ENCODE assay signal across 8 mouse cellular contexts in the genomic region with DNA sequence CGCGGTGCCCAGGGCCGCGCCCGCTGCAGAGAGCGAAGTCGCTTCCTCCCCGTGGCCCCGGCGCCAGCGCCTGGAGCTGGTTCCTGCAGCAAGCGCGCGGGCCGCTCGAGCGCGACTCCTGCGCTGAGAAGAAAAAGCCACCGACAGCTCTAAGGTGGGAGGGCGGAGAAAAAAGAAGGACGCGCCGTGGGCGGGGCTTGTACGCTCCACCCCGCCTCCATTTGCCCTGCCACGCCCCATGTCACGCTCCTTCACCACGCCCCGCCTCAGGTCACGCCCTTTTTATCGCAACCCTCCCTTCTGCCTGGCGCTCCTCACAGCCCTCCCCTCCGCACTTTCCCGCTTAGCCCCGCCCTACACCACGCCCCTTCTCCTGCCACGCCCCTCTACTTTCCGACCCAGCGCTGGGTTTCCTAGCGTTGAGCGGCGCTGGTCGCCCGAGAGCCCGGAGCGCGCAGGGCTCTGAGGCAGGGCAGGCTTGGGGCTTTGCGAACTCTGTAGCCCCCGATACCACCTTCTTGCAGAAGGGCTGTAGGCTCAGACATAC. TPM values are rescaled to one million over a fixed set of nuclear protein-coding genes. Genes with fewer than 3 reads are reported as not detected.
A peak's percentile ranks its signal among the peaks of the same experiment; 100 is the strongest.
DNase-seq lines count a peak whose midpoint lies in the region; ATAC-seq lines count a peak whose summit lies in the region.

TSS of gene Spsb1 (minus strand) at position 151 of the 547 bp plus-strand sequence.

- H3K9ac ChIP-seq in forebrain, embryonic 11.5 days (ENCODE audit: low read length): peak within 1 kb of the TSS; percentile 57
- H3K9ac ChIP-seq in heart, embryonic 16.5 days (ENCODE audit: low read length): peak within 1 kb of the TSS; percentile 87
- no peak within 1 kb of the TSS; the same call in 1 of the 2 replicates for H3K9ac ChIP-seq in liver, embryonic 15.5 days
- peak within 1 kb of the TSS; percentile 89 for H3K9ac ChIP-seq in neural tube, embryonic 12.5 days

- under 1% methylated on average over 37 of the region's 51 CpGs for whole genome bisulfite sequencing in forebrain, embryonic 11.5 days
- 1% methylated on average over 48 of the region's 51 CpGs for WGBS in heart, embryonic 16.5 days
- under 1% methylated on average over 51 of the region's 51 CpGs for WGBS in liver, embryonic 15.5 days (ENCODE audit: insufficient replicate concordance)
- under 1% methylated on average over 51 of the region's 51 CpGs for WGBS in neural tube, embryonic 12.5 days

- peak; percentile 93 for ATAC-seq in CD4-positive, CD25-positive, alpha-beta regulatory T cell, adult 4 months
- peak; percentile 93 for ATAC-seq in forebrain, embryonic 11.5 days (replicated peaks; ENCODE audit: low FRiP score)
- peak; percentile 97 for ATAC-seq in heart, embryonic 16.5 days (replicated peaks; ENCODE audit: extremely low read depth, insufficient read depth, low FRiP score)
- ATAC-seq in liver, embryonic 15.5 days (ENCODE audit: insufficient read depth): peak; percentile 88
- ATAC-seq in neural tube, embryonic 12.5 days (ENCODE audit: low FRiP score, low read depth): peak; percentile 85

- peak; percentile 96 for DNase-seq in c-Kit-positive CD71-negative TER-119-negative erythroid progenitor cells, embryonic 14.5 days (ENCODE audit: low read depth)
- DNase-seq in forebrain, embryonic 11.5 days (ENCODE audit: low spot score): peak; percentile 99
- peak; percentile 98 to 99 for DNase-seq in kidney, postnatal 36 days
- DNase-seq in telencephalon, adult 2 months (ENCODE audit: low read depth, low spot score): peak; percentile 94

- H3K4me2 ChIP-seq in forebrain, embryonic 11.5 days (ENCODE audit: low read depth, low read length, severe bottlenecking): peak within 1 kb of the TSS; percentile 99
- H3K4me2 ChIP-seq in heart, embryonic 16.5 days (ENCODE audit: low read depth, low read length): peak within 1 kb of the TSS; percentile 84
- peak within 1 kb of the TSS; percentile 82 for H3K4me2 ChIP-seq in liver, embryonic 15.5 days
- peak within 1 kb of the TSS; percentile 98 for H3K4me2 ChIP-seq in neural tube, embryonic 12.5 days (replicated peaks)

- H3K4me1 ChIP-seq in forebrain, embryonic 11.5 days (replicated peaks; ENCODE audit: control insufficient read depth, insufficient read depth, low read length): 0 out of 2 replicates have a peak, but pooled peaks cover 2% of the 10 kb centered on the region
- H3K4me1 ChIP-seq in heart, embryonic 16.5 days (ENCODE audit: control insufficient read depth, insufficient read depth, low read length): peaks cover 16% of the 10 kb centered on the region
- H3K4me1 ChIP-seq in liver, embryonic 15.5 days (replicated peaks): peaks cover 20% of the 10 kb centered on the region
- peaks cover 30% of the 10 kb centered on the region for H3K4me1 ChIP-seq in neural tube, embryonic 12.5 days

- H3K27me3 ChIP-seq in forebrain, embryonic 11.5 days (ENCODE audit: control insufficient read depth, insufficient read depth, low read length): peaks cover 40% of the 10 kb centered on the region
- H3K27me3 ChIP-seq in heart, embryonic 16.5 days (ENCODE audit: control insufficient read depth, insufficient read depth, low read length): peaks cover 10% of the 10 kb centered on the region
- H3K27me3 ChIP-seq in liver, embryonic 15.5 days: peaks cover 81% of the 10 kb centered on the region
- H3K27me3 ChIP-seq in neural tube, embryonic 12.5 days (replicated peaks): peaks cover 15% of the 10 kb centered on the region

- H3K27ac ChIP-seq in forebrain, embryonic 11.5 days (ENCODE audit: low read depth, low read length): no peak within 1 kb of the TSS
- peak within 1 kb of the TSS; percentile 76 for H3K27ac ChIP-seq in heart, embryonic 16.5 days (ENCODE audit: low read length)
- H3K27ac ChIP-seq in liver, embryonic 15.5 days (replicated peaks): no peak within 1 kb of the TSS
- H3K27ac ChIP-seq in neural tube, embryonic 12.5 days: no peak within 1 kb of the TSS; the same call in 1 of the 2 replicates

- H3K9me3 ChIP-seq in forebrain, embryonic 11.5 days (ENCODE audit: control insufficient read depth, low read length): no peaks in the 10 kb centered on the region
- no peaks in the 10 kb centered on the region for H3K9me3 ChIP-seq in heart, embryonic 16.5 days (replicated peaks; ENCODE audit: control insufficient read depth, low read length)
- no peaks in the 10 kb centered on the region for H3K9me3 ChIP-seq in liver, embryonic 15.5 days (replicated peaks)
- no peaks in the 10 kb centered on the region for H3K9me3 ChIP-seq in neural tube, embryonic 12.5 days

- H3K4me3 ChIP-seq in forebrain, embryonic 11.5 days (ENCODE audit: low read depth, low read length): peak within 1 kb of the TSS; percentile 58
- H3K4me3 ChIP-seq in heart, embryonic 16.5 days (ENCODE audit: low read length): peak within 1 kb of the TSS; percentile 74
- peak within 1 kb of the TSS; percentile 56 for H3K4me3 ChIP-seq in liver, embryonic 15.5 days (replicated peaks)
- peak within 1 kb of the TSS; percentile 72 for H3K4me3 ChIP-seq in neural tube, embryonic 12.5 days

- H3K36me3 ChIP-seq in forebrain, embryonic 11.5 days (ENCODE audit: control insufficient read depth, insufficient read depth, low read length): no peaks in the 10 kb centered on the region
- no peaks in the 10 kb centered on the region for H3K36me3 ChIP-seq in heart, embryonic 16.5 days (ENCODE audit: control insufficient read depth, insufficient read depth)
- no peaks in the 10 kb centered on the region for H3K36me3 ChIP-seq in liver, embryonic 15.5 days (replicated peaks)
- no peaks in the 10 kb centered on the region for H3K36me3 ChIP-seq in neural tube, embryonic 12.5 days

RNA-seq across cellular contexts. Expression of gene Spsb1, which starts in this region (rescaled TPM):
- polyA plus RNA-seq in CD4-positive, CD25-positive, alpha-beta regulatory T cell, adult 4 months (2017; shearing (Covaris generic)): 1 to 10 TPM; 4.5 to 7.9 TPM
- polyA plus RNA-seq in forebrain, embryonic 11.5 days (2014; fragmentation: Nextera tagmentation; extraction: Ambion mirVana): 7.5 and 7.8 TPM in 2 replicates
- polyA plus RNA-seq in heart, embryonic 16.5 days (2015; fragmentation: Nextera tagmentation; extraction: Ambion mirVana): 10.5 and 12.4 TPM in 2 replicates
- 0.61 and 0.77 TPM in 2 replicates for polyA plus RNA-seq in liver, embryonic 15.5 days (2015; fragmentation: Nextera tagmentation; extraction: Ambion mirVana)
- polyA plus RNA-seq in neural tube, embryonic 12.5 days (2016; fragmentation: Nextera tagmentation; extraction: Ambion mirVana): 17.3 and 19.1 TPM in 2 replicates

Comparison
In these comparisons a context has a peak if more than half of its experiments do, and no peak if none do; other contexts are left out.
1. Peak in ATAC-seq, H3K4me3 ChIP-seq and H3K4me2 ChIP-seq in liver, embryonic 15.5 days; RNA of the gene not detected or under 1 TPM.